Mouse (Mus musculus) heart, postnatal 14 days (tissue): ENCODE measurements at regions not wholly inside any gene's neighbourhood (a gene's known extent, or its start where the extent isn't known, plus 50 kb on each side); places are given as distances from the start of the nearest gene placed in this dataset.

Experiments used
- DNase-seq, 2 experiments: peaks; one replicate each; pipeline ENCODE4 v3.0.0; 2021 to 2022
- intact Hi-C: fragments of 180-260 bp; cut with DNase I; formaldehyde crosslinking; loops from one replicate; pipeline ENCODE4 v1.15.1; 2025

GRCm38 (mm10) chr13:19888983-19889773 lies 65.1 kb upstream of the Gpr141 start:
- intact Hi-C loops = no loop called here
- DNase-seq = no peak

GRCm38 (mm10) chr13:19883896-19884658 lies 60.0 kb upstream of the Gpr141 start:
- intact Hi-C loops = no loop called here

GRCm38 (mm10) chr13:19882889-19883288 lies 58.8 kb upstream of the Gpr141 start:
- DNase-seq = no peak

More at GRCm38 (mm10) chr13:19883896-19884658, 60.0 kb upstream of the Gpr141 start:
- DNase-seq = no peak

GRCm38 (mm10) chr13:19881772-19882171 lies 57.7 kb upstream of the Gpr141 start:
- DNase-seq = no peak
- intact Hi-C loops = no loop called here

More at GRCm38 (mm10) chr13:19882889-19883288, 58.8 kb upstream of the Gpr141 start:
- intact Hi-C loops = no loop called here

GRCm38 (mm10) chr13:19874621-19875249 lies 50.7 kb upstream of the Gpr141 start:
- no peak for DNase-seq
- intact Hi-C loops = no loop called here
